Mouse (Mus musculus): ENCODE results near the gene Wdr31. TPM values are rescaled to one million over a fixed set of nuclear protein-coding genes. Genes with fewer than 3 reads are reported as not detected.

Gene Wdr31
- total and polyA plus RNA-seq, 3 experiments = 3.0 to 5.0 (median 3.8) TPM

GRCm38 (mm10) chr4:62509946-62510345 is 39.2 kb upstream of the Wdr31 start:
- no peak for TF ChIP-seq BHLHE40 (IDR thresholded peaks at IDR 0.05; ENCODE audit: low read depth, low read length)
- TF ChIP-seq SMC3 (IDR thresholded peaks at IDR 0.05; ENCODE audit: low read depth, low read length) = no peak
- no peak for TF ChIP-seq ZMIZ1 (IDR thresholded peaks at IDR 0.05; ENCODE audit: low read depth, low read length)
- TF ChIP-seq ETS1 (conservative IDR thresholded peaks at IDR 0.05; ENCODE audit: low read depth, low read length) = no peak
- TF ChIP-seq ZKSCAN1 (IDR thresholded peaks at IDR 0.05; ENCODE audit: borderline replicate concordance, low read depth, low read length) = no peak
- no peak for TF ChIP-seq SIN3A (IDR thresholded peaks at IDR 0.05; ENCODE audit: low read length)
- TF ChIP-seq MAX (IDR thresholded peaks at IDR 0.05; ENCODE audit: low read length) = no peak
- TF ChIP-seq NELFE (IDR thresholded peaks at IDR 0.05; ENCODE audit: low read depth, low read length) = no peak
- no peak for TF ChIP-seq HCFC1 (IDR thresholded peaks at IDR 0.05; ENCODE audit: low read depth, low read length)
- TF ChIP-seq NRF1 (IDR thresholded peaks at IDR 0.05; ENCODE audit: low read depth, low read length) = no peak
- no peak for TF ChIP-seq USF1 (IDR thresholded peaks at IDR 0.05; ENCODE audit: low read depth, low read length)
- TF ChIP-seq MAFK (IDR thresholded peaks at IDR 0.05; ENCODE audit: insufficient replicate concordance, low read length) = no peak
- TF ChIP-seq IRF4 (IDR thresholded peaks at IDR 0.05; ENCODE audit: low read depth, low read length) = no peak
- TF ChIP-seq PAX5 (IDR thresholded peaks at IDR 0.05; ENCODE audit: low read length) = no peak
- H3K9ac ChIP-seq (ENCODE audit: insufficient read depth, low read depth) = no peak overlapping the region
- H3K27me3 ChIP-seq (replicated peaks) = no peaks in the 10 kb centered on the region
- H3K36me3 ChIP-seq (replicated peaks in 1 of 2; ENCODE audit: control insufficient read depth in 1 of 2, insufficient read depth in 1 of 2, low read length in 1 of 2) = peaks cover 63 to 76% of the 10 kb centered on the region in 2 experiments
- in situ Hi-C loops (cut with MboI; ENCODE audit: low pct_ligation_motif_present, low pct_unique_long_range_greater_than_20kb, low sequenced_read_pairs) = loop anchor here (5.0 to 10.0 kb wide), 3 partner anchors 83 to 165 kb away; partner anchors contain the start of genes Cdc26 and Prpf4
- H3K27ac ChIP-seq (ENCODE audit: insufficient read depth, low read depth) = no peak overlapping the region
- no peaks in the 10 kb centered on the region for H3K79me2 ChIP-seq (replicated peaks; ENCODE audit: control insufficient read depth, extremely low read depth, insufficient read depth, poor library complexity, severe bottlenecking)
- H3K4me2 ChIP-seq (ENCODE audit: insufficient read depth, low read depth, poor library complexity, severe bottlenecking) = no peak overlapping the region
- no peak for DNase-seq (ENCODE audit: extremely low read depth)
- H3K4me3 ChIP-seq (replicated peaks in 1 of 3; ENCODE audit: low read depth in 2 of 3, low read length in 2 of 3, poor library complexity in 1 of 3) = no peak overlapping the region
- dilution Hi-C loops (cut with MboI; ENCODE audit: extremely low pct_ligation_motif_present, extremely low pct_unique_long_range_greater_than_20kb, low sequenced_read_pairs) = no loop called here
- H3K4me1 ChIP-seq (ENCODE audit: control insufficient read depth in 1 of 2, insufficient read depth in 2 of 2) = no peaks in the 10 kb centered on the region
- H3K9me3 ChIP-seq (replicated peaks; ENCODE audit: low read length) = no peaks in the 10 kb centered on the region

- Histone ChIP-seq H3K27me3 (replicated peaks) (no peaks in the 10 kb centered on the region), H3K9ac (ENCODE audit: insufficient read depth, low read depth) (no peak overlapping the region), H3K79me2 (replicated peaks; ENCODE audit: control insufficient read depth, extremely low read depth, insufficient read depth, poor library complexity, severe bottlenecking) (no peaks in the 10 kb centered on the region), H3K4me1 (ENCODE audit: control insufficient read depth in 1 of 2, insufficient read depth in 2 of 2) (no peaks in the 10 kb centered on the region), H3K4me3 (replicated peaks in 1 of 3; ENCODE audit: low read depth in 2 of 3, low read length in 2 of 3, poor library complexity in 1 of 3) (no peak overlapping the region), H3K9me3 (replicated peaks; ENCODE audit: low read length) (no peaks in the 10 kb centered on the region), H3K27ac (ENCODE audit: insufficient read depth, low read depth) (no peak overlapping the region), H3K4me2 (ENCODE audit: insufficient read depth, low read depth, poor library complexity, severe bottlenecking) (no peak overlapping the region), H3K36me3 (replicated peaks in 1 of 2; ENCODE audit: control insufficient read depth in 1 of 2, insufficient read depth in 1 of 2, low read length in 1 of 2) (peaks cover 61 to 71% of the 10 kb centered on the region in 2 experiments)
- dilution Hi-C loops (cut with MboI; ENCODE audit: extremely low pct_ligation_motif_present, extremely low pct_unique_long_range_greater_than_20kb, low sequenced_read_pairs) = no loop called here
- TF ChIP-seq BHLHE40 (IDR thresholded peaks at IDR 0.05; ENCODE audit: low read depth, low read length) (no peak), E2F4 (IDR thresholded peaks at IDR 0.05; ENCODE audit: insufficient replicate concordance, low read depth, low read length) (no peak), CHD1 (IDR thresholded peaks at IDR 0.05; ENCODE audit: low read depth, low read length) (no peak), CHD2 (IDR thresholded peaks at IDR 0.05; ENCODE audit: low read length) (no peak), ZMIZ1 (IDR thresholded peaks at IDR 0.05; ENCODE audit: low read depth, low read length) (no peak), KAT2A (IDR thresholded peaks at IDR 0.05; ENCODE audit: insufficient replicate concordance, low read length) (no peak), NELFE (IDR thresholded peaks at IDR 0.05; ENCODE audit: low read depth, low read length) (no peak), MAX (IDR thresholded peaks at IDR 0.05; ENCODE audit: low read length) (no peak), SIN3A (IDR thresholded peaks at IDR 0.05; ENCODE audit: low read length) (no peak), MAFK (IDR thresholded peaks at IDR 0.05; ENCODE audit: insufficient replicate concordance, low read length) (no peak), MXI1 (IDR thresholded peaks at IDR 0.05; ENCODE audit: low read depth, low read length) (no peak), POLR2A (IDR thresholded peaks at IDR 0.05; ENCODE audit: low read depth, low read length) (no peak), TCF12 (IDR thresholded peaks at IDR 0.05; ENCODE audit: low read depth, low read length) (no peak), ZC3H11A (IDR thresholded peaks at IDR 0.05; ENCODE audit: low read depth, low read length) (no peak), RAD21 (IDR thresholded peaks at IDR 0.05; ENCODE audit: low read depth, low read length) (no peak), EP300 (IDR thresholded peaks at IDR 0.05; ENCODE audit: low read length) (no peak), CTCF (conservative IDR thresholded peaks at IDR 0.05 in 1 of 2, IDR thresholded peaks at IDR 0.05 in 1 of 2; ENCODE audit: low read depth in 2 of 2, low read length in 2 of 2) (no peak)
- DNase-seq (ENCODE audit: extremely low read depth) = no peak
- in situ Hi-C loops (cut with MboI; ENCODE audit: low pct_ligation_motif_present, low pct_unique_long_range_greater_than_20kb, low sequenced_read_pairs) = loop anchor here (5.0 to 10.0 kb wide), 2 partner anchors 82 to 104 kb away; partner anchors contain the start of genes Cdc26 and Prpf4
Measured at GRCm38 (mm10) chr4:62508839-62509238, 38.1 kb upstream of the Wdr31 start.
